Comparison of ENCODE assay signal across 15 mouse cellular contexts in genomic region chr7:82702384-82703343, GRCm38 (mm10).
"Had no signal": no experiment of that assay in that cellular context is flagged by ENCODE, and none has a peak within 500 bp of the region (broad histone marks: within the 10 kb centered on the region; RNA-seq: fewer than 3 reads in every experiment).

No protein-coding gene starts in this region.

- H3K27ac ChIP-seq: intestine, embryonic 15.5 days; liver, embryonic 14.5 days; midbrain, embryonic 10.5 days; neural tube, embryonic 15.5 days had no signal

- H3K4me2 ChIP-seq: intestine, embryonic 15.5 days; neural tube, embryonic 15.5 days had no signal

- H3K9me3 ChIP-seq: intestine, embryonic 15.5 days; midbrain, embryonic 10.5 days; neural tube, embryonic 15.5 days had no signal

- ATAC-seq: intestine, embryonic 15.5 days had no signal

- DNase-seq: kidney, adult 18-20 months; liver; lung, adult 18-20 months; lung, postnatal 36 days; midbrain, embryonic 14.5 days; retina, postnatal 1 day; right cerebral cortex, postnatal 4 days; spleen, adult 18-20 months; thymus, adult 18-20 months; thymus, postnatal 25 days had no signal

- H3K27me3 ChIP-seq: intestine, embryonic 15.5 days; neural tube, embryonic 15.5 days had no signal

- H3K9ac ChIP-seq: intestine, embryonic 15.5 days; liver, embryonic 14.5 days; neural tube, embryonic 15.5 days had no signal

- H3K4me1 ChIP-seq: intestine, embryonic 15.5 days; midbrain, embryonic 10.5 days; neural tube, embryonic 15.5 days had no signal

- H3K4me3 ChIP-seq: intestine, embryonic 15.5 days; midbrain, embryonic 10.5 days; myocyte; neural tube, embryonic 15.5 days had no signal
